Mouse (Mus musculus) frontal cortex, postnatal 14 days (tissue): ENCODE measurements around the gene Csf3.

Source experiments
- DNase-seq, 2 experiments: peaks; one replicate each; pipeline ENCODE4 v3.0.0; 2022; ENCODE audit warnings: low spot score in 2 of 2

Gene Csf3

GRCm38 (mm10) chr11:98747804-98748505 is 46.9 kb downstream of the Csf3 start:
- DNase-seq = peak in 1 of 2 experiments; percentile 31

GRCm38 (mm10) chr11:98748506-98749416 is 47.7 kb downstream of the Csf3 start:
- DNase-seq = peak in 1 of 2 experiments; percentile 42

GRCm38 (mm10) chr11:98749716-98750115 is 48.7 kb downstream of the Csf3 start:
- peak in 1 of 2 experiments; percentile 38 for DNase-seq

GRCm38 (mm10) chr11:98750351-98751201 is 49.5 kb downstream of the Csf3 start:
- DNase-seq = peak in 1 of 2 experiments; percentile 77

GRCm38 (mm10) chr11:98751221-98751782 is 50.2 kb downstream of the Csf3 start:
- peak in 1 of 2 experiments; percentile 17 for DNase-seq

- DNase-seq = no peak
Measured at GRCm38 (mm10) chr11:98752562-98753140, 51.6 kb downstream of the Csf3 start.
